Mouse (Mus musculus) adrenal gland (tissue): ENCODE results near the gene Rplp0.

ENCODE experiments used
- intact Hi-C: fragments of 180-260 bp; cut with DNase I; formaldehyde crosslinking; loops from one replicate; pipeline ENCODE4 v1.15.1; 2025
- microRNA-seq, 2 experiments: library from miRNA; unstranded; fragments of <30 nt; microRNA quantifications; one replicate each; pipeline ENCODE4; 2019

Rplp0 gene

GRCm38 (mm10) chr5:115577686-115578085, 18.4 kb downstream of the Rplp0 start:
- intact Hi-C loops: loop anchor here (5.0 kb wide), 1 partner anchor 40 kb away; no protein-coding TSS in a partner anchor

GRCm38 (mm10) chr5:115578922-115579321, 19.7 kb downstream of the Rplp0 start:
- intact Hi-C loops: loop anchor here (5.0 kb wide), 1 partner anchor 38 kb away; no protein-coding TSS in a partner anchor

- intact Hi-C loops: loop anchor here (5.0 kb wide), 1 partner anchor 38 kb away; no protein-coding TSS in a partner anchor
Measured at GRCm38 (mm10) chr5:115579363-115579762, 20.1 kb downstream of the Rplp0 start.

GRCm38 (mm10) chr5:115580229-115581001, 21.1 kb downstream of the Rplp0 start:
- intact Hi-C loops: no loop called here

GRCm38 (mm10) chr5:115581662-115582061, 22.4 kb downstream of the Rplp0 start:
- intact Hi-C loops: no loop called here

GRCm38 (mm10) chr5:115585616-115586015, 26.3 kb downstream of the Rplp0 start:
- intact Hi-C loops: no loop called here

GRCm38 (mm10) chr5:115586166-115586565, 26.9 kb downstream of the Rplp0 start:
- intact Hi-C loops: no loop called here

- intact Hi-C loops: no loop called here
Measured at GRCm38 (mm10) chr5:115586780-115587179, 27.5 kb downstream of the Rplp0 start.

GRCm38 (mm10) chr5:115591028-115591427, 31.8 kb downstream of the Rplp0 start:
- intact Hi-C loops: no loop called here

- intact Hi-C loops: no loop called here
Measured at GRCm38 (mm10) chr5:115591506-115591905, 32.2 kb downstream of the Rplp0 start.

GRCm38 (mm10) chr5:115603561-115603960, 44.3 kb downstream of the Rplp0 start:
- intact Hi-C loops: no loop called here

- intact Hi-C loops: no loop called here
Measured at GRCm38 (mm10) chr5:115611566-115611965, 52.3 kb downstream of the Rplp0 start.

Small RNA genes lying within 50 kb of the gene (microRNA-seq; reads per million reads assigned to microRNA genes)
- 0 to 0.23 reads per million in 2 experiments for gene Mir7029
